Mouse (Mus musculus) spleen, postnatal 14 days (tissue): ENCODE results near the gene Cox4i1.
A peak's percentile ranks its signal among the peaks of the same experiment; 100 is the strongest.

Source experiments
- DNase-seq, 2 experiments: peaks; one replicate each; pipeline ENCODE4 v3.0.0; 2021 to 2022; ENCODE audit warnings: low spot score in 2 of 2

The Cox4i1 gene

DNA sequence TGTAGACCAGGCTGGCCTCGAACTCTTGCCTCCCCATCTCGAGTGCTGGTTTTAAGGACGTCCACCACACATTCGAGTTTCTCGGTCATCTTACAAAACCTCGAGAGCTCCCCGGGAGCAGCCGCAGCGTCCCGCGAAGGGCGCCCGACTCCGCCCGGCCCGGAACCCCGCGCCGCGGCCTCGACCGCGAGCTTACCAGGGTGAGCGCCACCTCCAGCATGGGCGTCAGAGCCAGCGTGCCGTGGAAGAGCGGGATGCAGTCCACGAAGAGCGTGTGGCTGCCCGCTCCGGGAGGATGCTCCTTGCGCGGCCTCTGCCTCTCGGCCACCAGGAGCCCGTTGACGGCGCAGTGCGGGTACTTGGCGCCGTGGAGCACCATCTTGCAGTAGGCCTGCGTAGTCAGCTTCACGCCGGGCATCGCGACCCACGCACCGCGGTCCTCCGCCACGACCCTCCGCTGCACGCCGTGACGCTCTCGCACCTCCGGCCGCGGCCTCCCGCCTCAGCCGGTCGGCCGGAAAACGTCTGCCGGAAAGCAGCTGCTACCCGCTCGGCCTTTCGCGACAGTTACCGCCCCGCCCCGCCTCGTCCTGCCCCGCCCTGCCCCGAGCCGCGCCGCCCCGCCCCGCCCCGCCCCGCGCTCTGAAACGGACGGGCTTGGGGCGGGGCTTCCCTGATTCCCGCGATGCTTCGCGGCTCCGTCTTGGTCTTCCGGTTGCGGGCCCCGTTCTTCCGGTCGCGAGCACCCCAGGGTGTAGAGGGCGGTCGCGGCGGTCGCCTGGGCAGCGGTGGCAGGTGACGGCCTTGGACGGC lies at the start of gene Cox4i1, which contains the start of gene Gm27021:
Cox4i1 (plus strand) TSS at position 662 of the 813 bp plus-strand sequence.
Gm27021 (minus strand) TSS at position 519 of the 813 bp plus-strand sequence.
- DNase-seq = peak; percentile 86 to 91

DNA sequence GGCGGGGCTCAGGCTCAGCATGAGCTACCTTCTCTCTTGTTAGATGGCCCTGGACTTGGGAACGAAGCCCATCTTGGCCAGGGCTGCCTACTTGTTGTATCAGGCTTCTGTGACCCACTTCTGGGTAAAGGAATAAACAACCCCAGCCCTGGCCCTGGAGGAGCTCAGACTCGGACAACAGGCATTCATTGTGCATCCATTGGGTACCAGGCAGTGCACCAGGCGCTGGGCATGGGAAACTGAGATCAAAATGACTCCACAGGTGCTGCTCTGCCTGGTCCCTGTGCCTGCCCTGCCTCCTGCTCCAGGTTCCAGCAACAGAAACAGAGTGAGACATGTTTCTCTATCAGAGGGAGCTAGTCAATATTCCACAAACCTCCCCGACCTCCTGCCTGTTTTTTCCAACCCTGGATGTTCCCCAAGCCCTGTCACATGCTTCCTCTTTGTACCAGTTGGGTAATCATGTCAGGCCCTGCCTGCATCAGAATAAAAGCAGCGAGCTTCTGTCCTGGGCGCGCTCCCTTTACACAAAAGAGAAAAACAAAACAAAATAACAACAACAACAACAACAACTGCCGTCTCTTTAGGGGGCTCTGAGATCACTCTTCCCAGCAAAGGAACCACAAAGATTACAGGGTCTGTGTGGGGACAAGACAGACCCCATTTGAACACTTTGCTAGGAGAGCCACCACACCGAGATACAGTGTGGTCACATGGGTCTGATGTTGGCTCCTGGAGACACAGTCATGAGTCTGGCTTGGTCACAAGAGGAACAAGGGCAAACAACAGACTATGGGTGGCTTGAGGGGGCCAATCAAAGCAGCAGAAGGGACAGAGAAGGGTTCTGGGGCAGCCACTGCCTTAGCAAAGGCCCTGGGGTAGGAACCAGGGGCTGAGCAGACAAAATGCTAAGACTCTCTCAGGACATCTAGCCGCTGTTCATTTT lies 48.5 kb upstream of the Cox4i1 start:
- no peak for DNase-seq

DNA sequence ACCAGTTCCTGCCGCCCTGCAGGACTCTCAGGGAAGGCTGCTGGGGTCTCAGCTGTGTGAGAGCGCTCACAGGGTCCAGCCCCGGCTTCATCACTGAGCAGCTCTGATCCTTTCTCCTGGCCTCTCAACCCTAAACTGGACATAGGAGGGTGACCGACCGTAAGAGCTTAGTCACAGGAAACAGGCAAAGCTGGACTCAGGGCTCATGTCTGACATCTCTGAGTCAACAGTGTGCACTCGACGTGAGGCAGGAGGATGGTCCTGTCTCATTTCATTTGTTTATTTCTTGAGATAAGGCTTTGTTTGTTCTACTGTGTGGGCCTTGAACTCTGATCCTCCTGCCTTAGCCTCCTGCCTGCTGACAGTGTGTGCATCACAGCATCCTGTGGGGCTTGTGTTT lies 47.6 kb upstream of the Cox4i1 start:
- no peak for DNase-seq

DNA sequence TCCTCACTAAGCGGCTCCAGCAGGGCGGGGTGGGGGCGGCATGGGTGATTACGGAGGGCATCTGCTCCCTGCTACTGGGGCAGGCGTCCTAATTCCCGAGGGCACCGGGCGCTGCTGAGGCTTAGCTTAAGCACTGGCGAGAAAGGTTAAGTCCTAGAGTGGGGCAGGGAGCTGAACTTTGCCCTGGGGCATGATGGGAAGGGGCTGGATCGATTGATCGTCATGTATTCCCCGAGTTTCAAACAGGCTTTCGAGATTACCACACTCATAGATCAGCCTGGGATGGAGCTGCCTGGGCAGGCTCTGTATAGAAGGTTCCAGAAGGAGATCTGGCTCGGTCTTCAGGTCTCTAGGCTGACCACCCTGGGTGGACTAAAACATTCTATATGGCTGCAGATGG lies 45.9 kb upstream of the Cox4i1 start:
- no peak for DNase-seq

DNA sequence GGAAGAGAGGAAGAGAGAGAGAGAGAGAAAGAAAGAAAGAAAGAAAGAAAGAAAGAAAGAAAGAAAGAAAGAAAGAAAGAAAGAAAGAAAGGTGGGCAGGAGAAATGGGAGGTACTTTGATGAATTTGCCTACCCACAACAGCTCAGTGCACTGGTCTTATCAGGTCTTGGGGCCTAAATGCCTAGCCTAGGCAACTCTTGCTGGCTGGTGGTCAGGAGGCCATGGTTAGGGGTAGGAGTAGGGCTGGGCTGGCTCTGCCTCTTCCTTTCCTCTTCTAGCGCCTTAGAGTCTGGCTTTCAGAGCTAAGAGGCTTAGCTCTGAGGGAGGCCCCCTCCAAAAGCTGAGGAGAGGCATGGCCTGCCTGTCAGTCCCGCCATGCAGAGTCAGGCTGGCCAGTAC lies 44.4 kb upstream of the Cox4i1 start:
- no peak for DNase-seq

DNA sequence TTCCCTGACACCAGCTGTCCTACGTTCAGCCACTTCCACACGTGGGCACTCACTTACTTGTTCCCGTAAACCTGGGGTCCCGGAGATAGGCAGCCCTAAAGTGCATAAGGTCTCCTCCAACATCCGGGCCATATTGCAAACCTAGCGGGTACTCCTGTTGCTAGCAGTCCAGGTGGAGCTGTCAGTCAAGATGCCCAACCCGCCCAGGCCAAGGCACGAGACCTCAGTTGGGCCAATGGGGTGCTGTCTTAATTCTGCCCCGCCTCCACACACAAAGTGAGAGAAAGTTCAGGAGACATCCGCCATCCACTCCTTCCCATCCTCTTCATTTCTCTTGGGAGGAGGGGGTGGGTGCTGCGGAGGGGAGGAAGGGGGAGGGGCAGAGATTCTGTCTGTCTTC lies 41.6 kb upstream of the Cox4i1 start:
- no peak for DNase-seq

DNA sequence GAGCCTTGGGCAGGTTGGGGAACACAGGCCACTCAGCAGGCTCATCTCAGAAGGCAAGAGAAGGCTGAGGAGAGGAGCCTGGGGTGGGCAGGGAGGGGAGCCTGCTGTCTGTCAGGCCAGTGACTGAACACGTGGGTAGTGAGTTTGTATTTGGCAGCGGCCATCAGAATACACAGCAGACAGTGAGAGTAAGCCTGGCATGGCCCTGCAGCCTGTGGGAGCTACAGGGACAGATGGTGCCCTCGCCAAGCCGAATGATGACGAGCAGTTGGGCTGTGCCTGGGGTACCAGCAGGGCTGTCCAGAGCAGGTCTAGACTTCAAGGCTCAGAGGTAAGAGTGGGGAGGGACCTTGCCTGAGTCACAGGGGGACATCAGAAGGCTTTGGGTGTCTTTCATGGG lies 40.7 kb upstream of the Cox4i1 start:
- no peak for DNase-seq

DNA sequence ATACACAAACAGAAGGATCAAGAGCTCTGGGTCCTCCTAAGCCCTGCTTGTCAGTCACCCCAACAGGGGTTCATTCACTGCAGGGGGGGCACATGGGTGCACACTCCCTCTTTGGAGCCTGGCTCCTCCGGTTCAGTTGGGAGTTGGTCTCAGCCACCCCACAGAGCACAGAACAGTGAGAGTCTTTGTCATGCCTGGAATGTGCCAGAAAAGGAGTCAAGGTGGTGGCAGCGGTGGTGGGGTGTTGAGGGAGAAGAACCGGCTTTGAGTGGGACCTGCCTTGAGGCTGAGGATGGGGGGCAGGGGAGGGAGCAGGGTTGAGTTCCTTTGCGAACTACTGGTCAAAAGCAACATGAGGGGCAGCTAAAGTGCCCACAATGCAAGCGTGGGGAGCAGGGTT lies 38.0 kb upstream of the Cox4i1 start:
- no peak for DNase-seq

DNA sequence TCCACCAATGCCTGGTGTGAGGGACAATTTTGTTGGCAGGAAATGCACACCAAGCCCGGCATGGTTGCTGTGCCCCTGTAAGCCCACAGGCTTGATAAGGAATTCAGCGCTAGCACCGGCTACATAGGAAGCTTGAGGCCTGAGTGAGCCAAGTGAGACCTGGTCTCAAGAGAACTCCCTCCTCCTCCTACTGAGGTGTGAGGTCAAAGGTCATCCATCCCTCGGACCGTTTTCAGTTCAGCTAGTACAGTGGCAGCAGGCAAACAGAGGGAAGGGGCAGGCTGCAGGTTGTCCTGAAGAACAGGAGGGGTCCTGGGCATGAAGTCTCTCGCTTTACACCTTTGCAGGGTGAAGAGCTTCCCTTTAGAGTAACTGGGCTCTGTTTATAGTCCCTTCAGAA lies 37.2 kb upstream of the Cox4i1 start:
- DNase-seq = no peak

DNA sequence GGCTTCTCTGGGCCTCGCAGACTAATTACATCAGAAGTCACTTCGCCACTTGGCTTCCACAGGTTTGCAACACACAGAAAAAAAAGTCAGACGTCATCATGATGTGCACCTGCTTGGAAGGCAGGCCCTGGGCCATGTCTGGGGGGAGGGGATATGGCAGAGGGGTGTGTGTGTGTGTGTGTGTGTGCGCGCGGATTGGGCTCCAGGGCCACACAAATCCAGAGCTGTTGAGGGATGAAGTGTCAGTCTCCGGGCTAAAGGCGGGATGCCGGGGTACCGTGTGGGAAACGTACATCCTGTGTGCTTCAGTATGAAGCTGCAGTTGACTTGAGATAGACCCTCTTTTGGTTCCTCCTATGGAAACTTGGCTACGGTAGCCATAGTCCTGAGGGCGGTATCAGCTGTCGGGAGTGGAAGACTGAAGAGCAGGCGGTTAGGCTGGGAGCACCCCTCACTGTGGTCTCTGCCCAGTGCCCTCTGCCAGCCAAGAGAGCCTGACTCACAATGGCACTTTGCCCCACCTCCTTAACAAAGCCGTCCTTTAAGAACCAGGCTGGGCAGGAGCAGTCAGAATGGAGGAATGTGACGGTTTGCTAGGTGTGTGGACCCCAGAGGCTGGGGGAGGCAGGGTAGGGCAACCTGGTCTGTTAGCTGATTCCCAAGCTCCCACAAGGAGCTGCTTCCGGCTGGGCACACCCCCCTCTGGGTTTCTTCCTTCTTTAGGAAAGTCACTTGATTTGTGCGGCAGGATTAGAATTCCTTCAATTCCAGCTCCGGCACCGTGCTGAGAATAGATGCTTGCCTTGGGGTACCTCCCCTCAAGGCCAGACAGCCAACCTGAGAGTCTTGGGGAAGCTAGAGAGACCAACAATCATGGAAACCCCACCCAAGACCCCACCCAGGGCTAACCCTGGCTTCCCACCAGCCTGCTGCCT lies 36.3 kb upstream of the Cox4i1 start:
- no peak for DNase-seq

DNA sequence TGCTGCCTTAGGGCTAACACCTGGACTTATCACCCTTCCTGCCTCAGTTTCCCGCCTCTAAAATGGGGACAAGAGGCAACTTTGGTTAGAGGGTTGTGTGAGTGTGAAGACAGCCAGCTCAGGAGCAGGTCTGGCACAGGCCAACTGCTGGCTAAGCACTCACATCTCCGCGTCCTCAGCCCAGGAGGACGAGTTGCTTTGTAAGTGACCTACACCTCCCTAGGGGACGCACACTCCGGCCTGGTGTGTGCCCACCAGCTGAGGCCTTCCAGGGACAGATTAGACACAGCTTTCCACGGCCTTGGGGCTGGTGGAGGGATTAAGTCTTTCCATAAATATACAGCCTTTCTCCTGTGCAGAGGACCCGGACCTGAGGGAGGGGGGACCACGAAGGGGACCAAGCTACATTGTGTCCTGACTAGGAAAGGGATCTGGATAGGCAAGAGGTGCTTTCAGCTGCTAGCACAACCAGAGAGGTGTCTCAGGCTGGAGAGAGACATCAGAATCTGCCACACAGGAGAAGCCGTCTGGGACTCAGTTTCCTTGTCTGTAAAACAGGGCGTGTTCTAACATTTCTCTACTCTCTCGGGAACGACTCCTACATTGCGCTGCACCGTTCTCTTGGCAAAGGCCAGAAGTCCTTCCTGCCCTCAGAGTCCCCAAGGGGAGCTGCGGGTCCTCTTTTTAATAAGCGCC lies 34.9 kb upstream of the Cox4i1 start:
- DNase-seq = no peak

DNA sequence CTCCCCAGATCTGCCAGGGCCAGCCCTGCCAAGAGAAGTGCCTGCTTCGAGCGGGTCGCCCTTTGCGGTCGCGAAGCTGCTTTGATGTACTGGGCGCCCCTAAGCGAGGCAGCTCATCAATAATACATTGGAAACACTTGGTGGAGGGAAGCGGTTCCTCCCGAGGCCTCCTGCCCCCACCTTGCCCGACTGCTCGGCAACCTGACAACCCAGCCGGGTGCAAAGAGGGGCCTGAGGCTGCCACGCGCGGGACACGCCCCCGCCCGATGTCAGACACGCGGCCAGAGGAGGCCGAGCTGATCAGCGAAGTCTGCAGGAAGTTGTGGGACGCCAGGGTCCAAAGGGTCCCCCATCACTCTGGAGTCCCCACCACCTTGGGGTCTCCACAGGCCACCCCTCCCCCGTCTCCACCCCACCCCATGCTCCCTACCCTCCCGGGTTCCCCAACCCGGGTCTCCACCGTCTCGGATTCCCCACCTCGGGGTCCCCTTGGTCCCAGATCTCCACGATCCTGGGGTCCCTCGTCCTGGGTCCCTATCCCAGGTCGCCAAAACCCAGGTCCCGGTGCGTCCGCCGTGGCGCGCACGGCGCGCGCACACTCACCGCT lies 34.3 kb upstream of the Cox4i1 start:
- no peak for DNase-seq

DNA sequence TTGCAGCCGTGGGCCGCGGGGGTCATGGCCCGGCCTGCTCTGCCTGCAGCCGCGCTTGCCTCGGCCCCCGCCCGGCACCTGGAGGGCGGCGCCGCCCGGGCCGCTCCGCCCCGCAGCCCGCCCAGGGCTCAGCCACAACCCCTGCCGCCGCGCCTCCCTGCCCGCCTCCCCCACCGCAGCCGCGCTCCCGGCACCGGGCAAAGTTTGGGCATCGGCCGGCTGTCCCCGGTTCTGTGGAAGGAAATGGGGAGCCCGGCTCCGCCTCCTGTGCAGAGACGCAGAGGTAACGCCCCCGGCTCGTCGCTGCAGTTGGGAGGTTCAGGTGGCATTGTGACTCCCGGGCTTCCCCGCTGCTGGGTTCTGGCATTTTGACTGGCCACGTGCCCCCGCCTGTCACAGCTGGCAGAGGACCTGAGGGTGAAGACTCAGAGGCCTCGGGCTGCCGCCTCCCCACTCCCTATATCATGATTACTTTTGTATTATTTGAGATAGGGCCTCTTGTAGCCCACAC lies 33.6 kb upstream of the Cox4i1 start:
- peak in 1 of 2 experiments; percentile 5 for DNase-seq

DNA sequence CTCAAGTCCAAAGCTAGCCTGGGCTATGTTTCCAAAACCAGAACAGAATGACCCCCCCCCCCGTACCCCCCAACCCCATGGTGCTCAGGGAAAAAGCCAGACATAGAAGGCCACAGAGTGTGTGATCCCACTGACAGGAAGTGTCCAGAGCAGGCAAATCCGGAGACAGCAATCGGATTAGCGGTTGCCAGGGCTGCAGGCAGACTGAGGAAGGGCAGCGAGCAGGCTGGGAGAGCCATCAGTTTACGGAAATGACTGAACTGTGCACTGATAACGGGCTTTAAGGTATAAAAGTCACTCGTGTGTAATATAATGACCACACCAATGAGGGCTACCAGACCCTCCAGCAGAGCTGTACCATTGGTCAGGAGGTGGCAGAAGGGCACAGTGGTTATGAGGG lies 26.8 kb upstream of the Cox4i1 start:
- DNase-seq = no peak

DNA sequence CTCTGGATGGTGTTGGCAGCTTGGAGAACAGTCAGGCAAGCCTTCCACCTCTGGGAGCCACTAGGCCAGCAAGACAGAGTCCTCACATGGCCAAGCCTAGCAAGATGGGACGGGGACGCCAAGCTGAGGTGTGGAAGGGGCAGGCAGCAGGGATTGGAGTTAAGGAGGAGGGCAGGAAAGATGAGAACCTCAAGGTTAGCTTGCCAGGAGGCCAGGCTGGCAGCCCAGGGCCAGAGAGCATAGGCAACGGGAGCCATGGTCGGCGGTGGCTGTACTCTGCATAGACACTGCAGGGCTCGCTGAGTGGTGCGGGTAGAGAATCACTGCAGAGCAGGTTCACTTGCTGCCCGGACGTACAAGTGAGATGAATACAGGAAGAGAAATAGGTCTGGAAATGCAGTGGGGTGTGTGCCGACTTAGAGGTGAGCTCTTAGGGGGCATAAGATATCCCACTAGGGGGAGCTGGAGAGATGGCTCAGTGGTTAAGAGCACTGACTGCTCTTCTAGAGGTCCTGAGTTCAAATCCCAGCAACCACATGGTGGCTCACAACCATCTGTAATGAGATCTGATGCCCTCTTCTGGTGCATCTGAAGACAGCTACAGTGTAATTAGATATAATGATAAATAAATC lies 25.9 kb upstream of the Cox4i1 start:
- no peak for DNase-seq

DNA sequence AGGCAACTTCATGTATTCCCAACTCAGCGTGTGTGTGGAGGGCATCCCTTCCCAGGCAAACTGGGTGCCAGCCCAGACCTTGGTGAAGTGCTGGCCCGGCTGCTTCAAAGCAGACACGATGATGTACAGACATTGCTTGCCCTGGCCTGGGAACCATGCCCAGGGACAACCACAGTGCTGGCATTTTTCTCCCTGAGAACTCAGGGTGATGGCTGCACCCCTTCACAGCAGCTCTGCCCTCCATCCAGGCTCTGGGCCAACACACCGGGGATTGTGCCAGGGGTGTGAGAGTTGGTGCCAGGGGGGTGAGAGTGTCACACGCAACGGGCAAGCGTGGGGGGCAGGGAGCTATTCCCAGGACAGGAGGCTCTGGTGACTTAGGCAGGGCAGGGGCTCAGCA lies 23.4 kb upstream of the Cox4i1 start:
- DNase-seq = no peak

DNA sequence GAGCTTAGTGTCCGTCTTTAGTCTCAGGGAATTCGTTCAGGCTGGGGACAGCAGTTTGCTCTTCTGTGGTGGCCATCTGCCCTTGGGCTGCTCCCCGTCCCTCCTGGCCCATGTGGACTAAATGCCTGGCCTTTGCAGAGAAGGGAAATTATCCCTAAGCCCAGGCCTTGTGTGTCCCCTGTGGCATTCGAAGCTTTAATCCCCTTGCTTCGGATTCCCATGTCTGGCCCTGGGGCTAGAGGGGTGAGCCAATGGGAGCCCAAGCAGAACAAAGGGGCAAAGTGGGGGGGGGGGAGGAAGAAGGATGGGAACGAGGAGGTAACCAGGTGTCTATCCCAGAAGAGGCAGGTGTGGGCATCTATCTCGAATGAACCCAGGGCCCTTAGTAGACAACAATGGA lies 20.5 kb upstream of the Cox4i1 start, which contains the start of gene 1190005I06Rik:
1190005I06Rik (minus strand) TSS at position 101 of the 400 bp plus-strand sequence.
- no peak for DNase-seq

DNA sequence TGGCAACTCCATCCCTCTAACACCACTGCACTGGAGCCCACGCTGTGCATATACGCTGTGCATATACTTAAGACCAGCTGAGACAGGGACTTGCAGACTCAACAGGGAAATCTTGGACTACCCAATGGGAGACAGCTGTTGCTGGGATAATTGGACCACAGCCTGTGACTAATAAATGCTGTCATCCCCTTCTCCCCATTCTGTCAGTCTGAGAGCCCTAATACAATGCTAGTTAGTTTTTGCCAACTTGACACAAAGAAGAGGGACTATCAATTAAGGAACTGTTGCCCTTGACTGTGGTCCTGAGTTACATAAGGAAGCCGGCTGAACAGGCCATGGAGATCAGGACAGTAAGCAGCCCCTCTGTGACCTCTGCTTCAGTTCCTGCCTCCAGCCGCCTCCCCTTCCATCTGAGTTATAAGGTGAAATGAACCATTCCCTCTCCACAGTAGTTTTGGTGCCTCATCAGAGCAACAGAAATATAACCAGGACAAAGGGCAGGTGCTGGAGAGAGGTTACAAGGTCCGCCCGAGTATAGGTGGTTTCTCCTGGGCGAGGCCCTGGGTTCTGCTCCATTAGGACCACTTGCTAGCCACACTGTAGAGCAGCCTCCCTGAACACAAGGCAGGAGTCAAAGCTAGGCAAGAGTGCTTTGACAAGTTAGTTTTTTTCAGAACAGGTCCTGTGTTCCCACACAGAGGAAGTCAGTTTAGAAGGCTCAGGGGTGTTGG lies 11.5 kb upstream of the Cox4i1 start:
- no peak for DNase-seq

DNA sequence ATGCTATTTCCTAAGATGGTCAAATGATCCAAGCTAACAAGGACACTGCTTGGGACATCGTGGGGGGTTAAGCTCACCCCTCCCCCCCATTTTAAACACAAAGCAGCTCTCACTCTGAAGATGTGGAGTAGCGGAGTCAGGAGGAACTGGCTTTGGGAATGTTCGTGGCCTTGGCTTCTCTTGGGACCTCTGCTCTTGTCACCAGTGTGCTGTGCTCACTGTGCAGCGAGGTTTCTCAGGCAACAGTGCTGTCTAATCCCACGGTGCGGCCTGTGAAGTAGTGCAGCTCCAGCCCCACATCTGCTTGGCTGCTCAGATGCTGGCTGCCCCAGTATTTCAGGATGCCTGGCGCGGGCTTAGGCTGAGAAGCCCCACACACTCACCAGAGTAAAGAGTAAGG lies 10.6 kb upstream of the Cox4i1 start:
- DNase-seq = no peak
